Mouse (Mus musculus) thymus, postnatal 36 days (tissue): ENCODE results near the gene Ust.

Experiments used
- DNase-seq, 2 experiments: peaks; one replicate each; pipeline ENCODE4 v3.0.0; 2022; ENCODE audit warnings: mixed read lengths in 2 of 2

Gene Ust

GRCm38 (mm10) chr10:8171556-8171955 lies 347.1 kb downstream of the Ust start:
- no peak for DNase-seq
